Mouse (Mus musculus): ENCODE measurements around the gene Sco1. TPM values are rescaled to one million over a fixed set of nuclear protein-coding genes. Genes with fewer than 3 reads are reported as not detected.
"Not testable (repeated sequence)": the region's sequence is repeated elsewhere in the genome, so short reads cannot be mapped to it uniquely, and the experiment has no call there.

Gene Sco1
- total RNA-seq (2021) = 21.4 and 24.3 TPM in 2 replicates
- long read RNA-seq, experiment 1, transcript Sco1-201 (6 exons, 2,412 nt) = major isoform, 12 of 14 reads
- long read RNA-seq, experiment 1, partial matches to known transcripts = 1 of 14 reads
- long read RNA-seq, experiment 1, other reads (novel, unspliced or antisense) = 1 of 14 reads
- long read RNA-seq, experiment 2, transcript Sco1-201 (6 exons, 2,412 nt) = major isoform, 7 of 8 reads
- long read RNA-seq, experiment 2, partial matches to known transcripts = 0 of 8 reads
- long read RNA-seq, experiment 2, other reads (novel, unspliced or antisense) = 1 of 8 reads

GRCm38 (mm10) chr11:67052321-67052952, at the start of gene Sco1, which contains the start of gene Adprm:
Gene Sco1 (plus strand): TSS chr11:67052670.
Gene Adprm (minus strand): TSS chr11:67052594.
- peak; percentile 94 for DNase-seq

GRCm38 (mm10) chr11:67002911-67003310, 49.6 kb upstream of the Sco1 start:
- no peak for DNase-seq

- DNase-seq = peak; percentile 49
These were observed 44.5 kb upstream of the Sco1 start for GRCm38 (mm10) chr11:67007961-67008360.

- DNase-seq = no peak
These were observed 43.9 kb upstream of the Sco1 start for GRCm38 (mm10) chr11:67008528-67008927.

GRCm38 (mm10) chr11:67010430-67010829, 42.0 kb upstream of the Sco1 start:
- peak; percentile 50 for DNase-seq

- no peak for DNase-seq
These were observed 40.8 kb upstream of the Sco1 start for GRCm38 (mm10) chr11:67011635-67012034.

- peak; percentile 37 for DNase-seq
These were observed 34.5 kb upstream of the Sco1 start for GRCm38 (mm10) chr11:67017801-67018591.

- no peak for DNase-seq
These were observed 32.6 kb upstream of the Sco1 start for GRCm38 (mm10) chr11:67019711-67020475.

GRCm38 (mm10) chr11:67020948-67021347, 31.5 kb upstream of the Sco1 start:
- peak; percentile 78 for DNase-seq

- peak; percentile 40 for DNase-seq
These were observed 29.9 kb upstream of the Sco1 start for GRCm38 (mm10) chr11:67022354-67023115.

GRCm38 (mm10) chr11:67023191-67023590, 29.3 kb upstream of the Sco1 start:
- not testable (repeated sequence) for DNase-seq

GRCm38 (mm10) chr11:67023802-67024340, 28.6 kb upstream of the Sco1 start:
- no peak for DNase-seq

GRCm38 (mm10) chr11:67024867-67025477, 27.5 kb upstream of the Sco1 start, which contains the start of gene Tmem220:
Gene Tmem220 (plus strand): TSS chr11:67025154.
- DNase-seq = peak; percentile 99

- peak; percentile 48 for DNase-seq
These were observed 21.4 kb upstream of the Sco1 start for GRCm38 (mm10) chr11:67030904-67031602.

- no peak for DNase-seq
These were observed 20.9 kb upstream of the Sco1 start for GRCm38 (mm10) chr11:67031603-67031915.

- no peak for DNase-seq
These were observed 17.5 kb upstream of the Sco1 start for GRCm38 (mm10) chr11:67034775-67035485.

- DNase-seq = no peak
These were observed 16.2 kb upstream of the Sco1 start for GRCm38 (mm10) chr11:67036229-67036628.

GRCm38 (mm10) chr11:67036892-67037291, 15.6 kb upstream of the Sco1 start:
- no peak for DNase-seq

GRCm38 (mm10) chr11:67039799-67040198, 12.7 kb upstream of the Sco1 start:
- DNase-seq = no peak

Data from adrenal gland, postnatal 14 days (tissue).